Mouse (Mus musculus) hindbrain, embryonic 11.5 days (tissue): ENCODE results near the gene Gm49601. TPM values are rescaled to one million over a fixed set of nuclear protein-coding genes. Genes with fewer than 3 reads are reported as not detected.

Experiments used
- ATAC-seq: fragments of 200-750 bp; cut with Nextera tagmentation; 2 replicates; pipeline ENCODE4 v1.8.0; 2017; ENCODE audit warnings: mild to moderate bottlenecking, moderate TSS enrichment, moderate library complexity; ENCODE audit not compliant: low FRiP score
- DNase-seq: peaks from one replicate; pipeline ENCODE4 v3.0.0-alpha.2; 2015; ENCODE audit warnings: low spot score
- H3K27ac ChIP-seq: fragments of 300-500 bp; sonication (generic); 2 replicates; pipeline ENCODE4 v1.5.1; 2014; ENCODE audit warnings: mild to moderate bottlenecking, low read depth, low read length
- H3K27me3 ChIP-seq: fragments of 300-500 bp; sonication (generic); 2 replicates; pipeline ENCODE4 v1.6.1; 2014; ENCODE audit warnings: mild to moderate bottlenecking, low read length, moderate library complexity, mixed read lengths; ENCODE audit not compliant: control insufficient read depth, insufficient read depth
- H3K36me3 ChIP-seq: fragments of 300-500 bp; sonication (generic); 2 replicates; pipeline ENCODE4 v1.6.1; 2014; ENCODE audit warnings: mild to moderate bottlenecking, low read length, moderate library complexity, mixed read lengths; ENCODE audit not compliant: control insufficient read depth, insufficient read depth
- H3K4me1 ChIP-seq: fragments of 300-500 bp; sonication (generic); replicated peaks from 2 replicates; pipeline ENCODE4 v1.6.1; 2014; ENCODE audit warnings: low read length, mixed read lengths; ENCODE audit not compliant: control insufficient read depth, insufficient read depth
- H3K4me2 ChIP-seq: fragments of 300-500 bp; sonication (generic); replicated peaks from 2 replicates; pipeline ENCODE4 v1.6.1; 2014; ENCODE audit warnings: mild to moderate bottlenecking, low read depth, low read length
- H3K4me3 ChIP-seq: fragments of 300-500 bp; sonication (generic); 2 replicates; pipeline ENCODE4 v1.5.1; 2014; ENCODE audit warnings: low read depth, low read length
- H3K9ac ChIP-seq: fragments of 300-500 bp; sonication (generic); 2 replicates; pipeline ENCODE4 v1.6.1; 2014; ENCODE audit warnings: low read depth, low read length
- H3K9me3 ChIP-seq: fragments of 300-500 bp; sonication (generic); 2 replicates; pipeline ENCODE4 v1.6.1; 2016; ENCODE audit warnings: low read length; ENCODE audit not compliant: control insufficient read depth
- WGBS: fragments of 180-500 bp; shearing (Covaris S2); extraction: QIAGEN DNeasy Blood & Tissue Kit; methylation state at CpG from one replicate; pipeline ENCODE4 v1.1.7; 2014; 5-methylcytosine and 5-hydroxymethylcytosine counted together
- polyA plus RNA-seq: library from polyadenylated mRNA; unstranded; fragments of >200 nt; fragmentation: Nextera tagmentation; extraction: Ambion mirVana; gene quantifications from 2 replicates; pipeline ENCODE4 v1.2.1, GENCODE M21; 2014

Gm49601 gene
- polyA plus RNA-seq, 1 experiment from 2014 or later: 6.0 TPM

DNA sequence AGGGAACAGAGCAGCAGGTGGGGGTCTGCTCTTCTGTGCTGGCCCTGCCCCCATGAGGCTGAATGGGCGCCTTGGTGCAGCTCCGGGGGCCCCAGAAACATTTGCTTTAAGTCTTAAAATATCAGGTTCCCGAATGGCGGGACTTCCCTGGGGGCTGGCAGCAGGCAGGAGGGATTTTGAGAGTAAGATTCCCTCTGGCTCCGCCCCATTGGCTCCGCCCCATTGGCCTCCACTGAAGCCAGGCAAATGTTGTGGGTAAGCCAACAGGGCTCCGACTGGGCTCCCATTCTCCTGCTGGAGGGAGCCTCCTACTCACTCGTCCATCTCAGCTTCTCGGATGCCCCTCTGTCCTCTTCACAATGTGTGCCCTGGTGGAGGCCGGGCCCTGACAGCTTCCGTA lies 18.0 kb downstream of the Gm49601 start:
- WGBS: 5% methylated on average over 11 of the region's 11 CpGs
- H3K9me3 ChIP-seq: no peaks in the 10 kb centered on the region
- H3K27me3 ChIP-seq: no peaks in the 10 kb centered on the region
- no peak overlapping the region for H3K4me2 ChIP-seq
- H3K4me1 ChIP-seq: peaks cover 6% of the 10 kb centered on the region; the same call in 1 of the 2 replicates
- no peaks in the 10 kb centered on the region for H3K36me3 ChIP-seq
- no peak overlapping the region for H3K4me3 ChIP-seq
- no peak overlapping the region for H3K9ac ChIP-seq
- H3K27ac ChIP-seq: no peak overlapping the region
- no peak for DNase-seq
- ATAC-seq: no peak

DNA sequence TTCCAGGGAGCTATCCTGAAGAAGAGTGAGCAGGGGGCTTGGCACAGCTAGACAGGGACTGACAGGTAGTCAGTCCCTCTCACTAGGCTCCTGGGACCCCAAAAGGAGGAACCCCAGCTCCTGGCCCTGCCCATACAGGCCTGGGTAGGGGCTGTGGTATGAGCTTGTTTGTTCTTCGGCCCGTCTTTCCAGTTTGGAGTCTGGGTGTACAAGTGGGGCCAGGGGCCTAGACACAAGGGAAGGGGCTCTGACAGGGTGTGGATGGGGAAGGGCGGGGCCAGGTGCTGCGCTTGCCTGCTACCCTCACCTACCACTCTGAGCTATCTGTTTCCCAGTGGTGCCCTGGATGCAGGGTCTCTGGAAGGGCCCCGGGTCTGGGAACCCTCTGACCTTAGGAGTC lies 20.5 kb downstream of the Gm49601 start:
- H3K36me3 ChIP-seq: no peaks in the 10 kb centered on the region
- H3K4me3 ChIP-seq: no peak overlapping the region
- no peaks in the 10 kb centered on the region for H3K27me3 ChIP-seq
- no peak overlapping the region for H3K27ac ChIP-seq
- no peak overlapping the region for H3K4me2 ChIP-seq
- H3K9me3 ChIP-seq: no peaks in the 10 kb centered on the region
- ATAC-seq: no peak
- 65% methylated on average over 5 of the region's 5 CpGs for WGBS
- H3K4me1 ChIP-seq: no peaks in the 10 kb centered on the region
- no peak for DNase-seq
- H3K9ac ChIP-seq: no peak overlapping the region

- Histone ChIP-seq H3K27ac (no peak overlapping the region), H3K36me3 (no peaks in the 10 kb centered on the region), H3K27me3 (no peaks in the 10 kb centered on the region), H3K4me1 (no peaks in the 10 kb centered on the region), H3K9me3 (no peaks in the 10 kb centered on the region), H3K4me3 (no peak overlapping the region), H3K9ac (no peak overlapping the region), H3K4me2 (no peak overlapping the region)
- ATAC-seq (no peak), DNase-seq (no peak)
- 59% methylated on average over 8 of the region's 8 CpGs for WGBS
Observed at GRCm38 (mm10) chr16:18604267-18604701, 21.9 kb downstream of the Gm49601 start.

DNA sequence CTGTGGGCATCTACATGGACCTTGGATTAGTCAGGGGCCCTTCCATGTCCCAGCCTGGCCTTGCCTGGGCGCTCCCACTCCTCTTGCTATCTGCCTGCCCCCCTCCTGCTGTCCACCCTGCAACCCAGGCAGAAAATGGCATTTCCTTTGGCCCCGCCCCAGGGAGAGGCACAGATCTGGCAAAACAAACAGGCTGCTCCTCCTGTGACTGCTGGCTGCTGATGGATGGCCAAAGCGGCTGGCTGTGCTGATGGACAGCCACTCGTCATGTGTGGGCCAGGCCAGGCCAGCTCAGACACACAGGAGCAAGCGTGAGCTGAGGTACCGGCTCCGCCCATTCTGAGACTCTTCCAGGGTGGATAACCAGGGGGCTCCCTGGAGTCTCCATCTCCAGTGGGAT lies 24.8 kb downstream of the Gm49601 start:
- no peak overlapping the region for H3K4me3 ChIP-seq
- DNase-seq: no peak
- no peak for ATAC-seq
- H3K9ac ChIP-seq: no peak overlapping the region
- no peak overlapping the region for H3K27ac ChIP-seq
- 53% methylated on average over 7 of the region's 7 CpGs for WGBS
- no peaks in the 10 kb centered on the region for H3K9me3 ChIP-seq
- no peaks in the 10 kb centered on the region for H3K27me3 ChIP-seq
- no peaks in the 10 kb centered on the region for H3K36me3 ChIP-seq
- no peak overlapping the region for H3K4me2 ChIP-seq
- H3K4me1 ChIP-seq: no peaks in the 10 kb centered on the region

DNA sequence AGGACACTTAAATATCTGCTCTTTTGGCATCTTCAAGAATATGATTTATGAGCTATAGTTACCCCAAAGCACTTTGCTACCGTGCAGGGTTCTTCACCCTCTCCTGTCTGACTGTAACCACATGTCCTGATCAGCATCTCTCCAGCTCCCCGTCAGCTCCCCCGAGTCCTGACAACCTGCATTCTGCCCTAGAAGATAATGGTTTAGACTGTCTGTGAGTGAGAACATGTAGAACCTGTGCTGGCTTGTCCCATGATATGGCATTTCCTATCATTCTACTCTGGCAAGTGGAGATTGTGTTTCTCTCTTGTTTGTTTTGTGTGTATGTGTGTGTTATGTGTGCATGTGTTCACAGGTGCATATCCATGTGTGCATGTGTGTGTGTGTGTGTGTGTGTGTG lies 28.2 kb downstream of the Gm49601 start:
- Histone ChIP-seq H3K9ac (no peak overlapping the region), H3K27me3 (peaks cover 7% of the 10 kb centered on the region)
- ATAC-seq: no peak

GRCm38 (mm10) chr16:18596255-18596654 lies 30.0 kb downstream of the Gm49601 start:
- Histone ChIP-seq H3K36me3 (no peaks in the 10 kb centered on the region), H3K4me1 (peaks cover 3% of the 10 kb centered on the region; the same call in 1 of the 2 replicates), H3K4me2 (no peak overlapping the region), H3K4me3 (no peak overlapping the region), H3K27ac (no peak overlapping the region), H3K9me3 (no peaks in the 10 kb centered on the region), H3K9ac (no peak overlapping the region), H3K27me3 (peaks cover 21% of the 10 kb centered on the region)
- ATAC-seq (no peak), DNase-seq (no peak)
- WGBS: 47% methylated on average over 5 of the region's 5 CpGs

More for the DNA sequence above, 28.2 kb downstream of the Gm49601 start:
- DNase-seq: no peak
- H3K9me3 ChIP-seq: no peaks in the 10 kb centered on the region
- H3K4me3 ChIP-seq: no peak overlapping the region
- no peak overlapping the region for H3K27ac ChIP-seq
- WGBS: 84% methylated on average over 3 of the region's 3 CpGs
- H3K36me3 ChIP-seq: no peaks in the 10 kb centered on the region
- H3K4me1 ChIP-seq: no peaks in the 10 kb centered on the region
- H3K4me2 ChIP-seq: no peak overlapping the region

- peaks cover 45% of the 10 kb centered on the region for H3K27me3 ChIP-seq
- H3K9me3 ChIP-seq: no peaks in the 10 kb centered on the region
- no peak overlapping the region for H3K27ac ChIP-seq
- H3K9ac ChIP-seq: no peak overlapping the region
- H3K4me1 ChIP-seq: peaks cover 9% of the 10 kb centered on the region
- ATAC-seq (no peak), DNase-seq (no peak)
- 73% methylated on average over 2 of the region's 2 CpGs for WGBS
- no peak overlapping the region for H3K4me3 ChIP-seq
- H3K36me3 ChIP-seq: no peaks in the 10 kb centered on the region
- H3K4me2 ChIP-seq: no peak overlapping the region
Observed at GRCm38 (mm10) chr16:18593930-18594329, 32.3 kb downstream of the Gm49601 start.

DNA sequence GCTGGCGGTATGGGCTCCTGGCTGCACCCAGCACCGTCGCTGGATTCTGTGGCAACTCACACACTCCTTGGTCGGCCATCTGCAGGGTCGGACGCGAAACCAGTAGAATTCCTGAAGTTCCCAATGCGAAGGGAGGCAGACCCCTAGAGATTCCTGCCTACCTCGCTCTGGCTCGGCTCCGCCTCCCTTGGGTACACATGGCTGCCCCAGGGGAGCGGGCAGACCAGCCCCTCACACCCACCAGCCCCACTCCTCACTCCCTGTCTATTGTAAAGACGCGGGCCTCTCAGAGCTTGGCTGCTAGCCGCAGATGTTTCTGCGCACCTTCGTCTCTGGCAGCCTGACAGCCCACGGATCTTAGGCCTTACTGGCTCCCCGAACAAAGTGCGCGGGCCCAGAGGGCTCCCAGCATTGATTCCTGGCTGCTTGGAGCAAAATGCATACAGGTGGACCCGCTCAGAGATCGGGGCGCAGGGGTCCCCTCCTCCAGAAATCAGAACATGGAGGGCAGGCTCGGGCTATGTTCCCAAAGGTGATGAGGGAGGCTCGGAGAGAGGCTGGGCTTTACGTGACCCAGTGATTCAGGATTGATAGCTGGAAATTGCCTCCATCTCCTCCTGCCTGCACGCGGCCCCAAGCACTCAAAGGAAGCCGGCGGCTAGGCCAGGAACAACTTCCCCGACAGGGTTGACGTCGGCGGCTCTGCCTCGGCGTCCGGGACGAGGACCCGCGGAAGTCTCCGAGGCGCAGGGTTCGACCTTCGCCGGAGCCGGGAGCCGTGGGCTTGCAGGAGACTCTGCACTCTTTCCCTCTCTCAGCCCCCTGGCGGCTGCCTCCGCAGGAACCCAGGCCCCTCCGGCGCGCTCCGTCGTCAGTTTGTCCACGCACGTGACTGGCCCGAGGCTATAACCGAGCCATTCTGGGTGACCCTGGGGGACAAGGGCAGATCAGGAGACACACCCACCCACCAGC lies 34.9 kb downstream of the Gm49601 start:
- Histone ChIP-seq H3K36me3 (no peaks in the 10 kb centered on the region), H3K27ac (no peak overlapping the region), H3K4me3 (peak overlapping the region; percentile 10; the same call in 1 of the 2 replicates), H3K27me3 (peaks cover 68% of the 10 kb centered on the region), H3K9me3 (no peaks in the 10 kb centered on the region), H3K4me1 (peaks cover 16% of the 10 kb centered on the region), H3K4me2 (peak overlapping the region; percentile 17; the same call in 1 of the 2 replicates), H3K9ac (no peak overlapping the region)
- 1% methylated on average over 59 of the region's 59 CpGs for WGBS
- ATAC-seq: no peak
- DNase-seq: peak; percentile 71
